Mouse (Mus musculus) erythroid progenitor cell, adult 5-6 weeks (primary cell): ENCODE measurements around the gene Rab35. TPM values are rescaled to one million over a fixed set of nuclear protein-coding genes. Genes with fewer than 3 reads are reported as not detected.
A peak's percentile ranks its signal among the peaks of the same experiment; 100 is the strongest.

Experiments
- ATAC-seq: replicated peaks from 2 replicates; pipeline ENCODE4 v1.8.0; 2016; ENCODE audit warnings: moderate number of reproducible peaks, mild to moderate bottlenecking, moderate TSS enrichment, inconsistent platforms; ENCODE audit not compliant: poor library complexity, low FRiP score, severe bottlenecking
- total RNA-seq, 2 experiments: library from RNA; stranded (forward) in 1 of 2; stranded (reverse) in 1 of 2; fragments of 150-400 nt in 1 of 2; fragments of 186-747, 209-891 nt in 1 of 2; gene quantifications; 2 replicates each; pipeline versions ENCODE4 v1.2.3 to v1.2.4; 2015 to 2017; ENCODE audit warnings: low replicate concordance in 2 of 2

Rab35 gene
- total RNA-seq, 2 experiments from 2014 or later: 49.4 to 53.7 TPM

GRCm38 (mm10) chr5:115644192-115644591, 12.5 kb downstream of the Rab35 start:
- no peak for ATAC-seq

GRCm38 (mm10) chr5:115648876-115649275, 17.2 kb downstream of the Rab35 start:
- no peak for ATAC-seq

GRCm38 (mm10) chr5:115649699-115650098, 18.0 kb downstream of the Rab35 start:
- ATAC-seq: no peak

GRCm38 (mm10) chr5:115650885-115651284, 19.2 kb downstream of the Rab35 start:
- ATAC-seq: no peak

- no peak for ATAC-seq
These were observed 20.1 kb downstream of the Rab35 start for GRCm38 (mm10) chr5:115651821-115652220.

- peak; percentile 95 for ATAC-seq
These were observed 21.2 kb downstream of the Rab35 start for GRCm38 (mm10) chr5:115652681-115653575.

GRCm38 (mm10) chr5:115653776-115654175, 22.1 kb downstream of the Rab35 start:
- ATAC-seq: no peak

- no peak for ATAC-seq
These were observed 25.0 kb downstream of the Rab35 start for GRCm38 (mm10) chr5:115656677-115657076.

- ATAC-seq: no peak
These were observed 25.5 kb downstream of the Rab35 start for GRCm38 (mm10) chr5:115657234-115657633.

GRCm38 (mm10) chr5:115658352-115658751, 26.6 kb downstream of the Rab35 start:
- no peak for ATAC-seq

- ATAC-seq: no peak
These were observed 30.9 kb downstream of the Rab35 start for GRCm38 (mm10) chr5:115662658-115663057.

- no peak for ATAC-seq
These were observed 34.8 kb downstream of the Rab35 start for GRCm38 (mm10) chr5:115666366-115667065.

GRCm38 (mm10) chr5:115667210-115667609, 35.5 kb downstream of the Rab35 start:
- no peak for ATAC-seq

- no peak for ATAC-seq
These were observed 36.2 kb downstream of the Rab35 start for GRCm38 (mm10) chr5:115667894-115668293.

GRCm38 (mm10) chr5:115668986-115669385, 37.3 kb downstream of the Rab35 start:
- no peak for ATAC-seq

- ATAC-seq: no peak
These were observed 38.3 kb downstream of the Rab35 start for GRCm38 (mm10) chr5:115669974-115670373.

- no peak for ATAC-seq
These were observed 38.7 kb downstream of the Rab35 start for GRCm38 (mm10) chr5:115670406-115670805.

- ATAC-seq: no peak
These were observed 40.1 kb downstream of the Rab35 start for GRCm38 (mm10) chr5:115671846-115672245.

- ATAC-seq: no peak
These were observed 53.4 kb downstream of the Rab35 start for GRCm38 (mm10) chr5:115685126-115685525.

- no peak for ATAC-seq
These were observed 55.0 kb downstream of the Rab35 start for GRCm38 (mm10) chr5:115686716-115687115.

GRCm38 (mm10) chr5:115693271-115693670, 61.6 kb downstream of the Rab35 start:
- ATAC-seq: no peak
